Mouse (Mus musculus) intestine, embryonic 15.5 days (tissue): ENCODE measurements around the gene Mgme1. TPM values are rescaled to one million over a fixed set of nuclear protein-coding genes. Genes with fewer than 3 reads are reported as not detected.

Experiments
- ATAC-seq: fragments of 200-750 bp; cut with Nextera tagmentation; 2 replicates; pipeline ENCODE4 v1.8.0; 2017; ENCODE audit warnings: moderate TSS enrichment, moderate library complexity
- H3K27ac ChIP-seq: fragments of 300-500 bp; sonication (generic); 2 replicates; pipeline ENCODE4 v1.5.1; 2015; ENCODE audit warnings: mild to moderate bottlenecking, inconsistent platforms
- H3K27me3 ChIP-seq: fragments of 300-500 bp; sonication (generic); replicated peaks from 2 replicates; pipeline ENCODE4 v1.6.1; 2015; ENCODE audit warnings: inconsistent platforms
- H3K36me3 ChIP-seq: fragments of 300-500 bp; sonication (generic); 2 replicates; pipeline ENCODE4 v1.6.1; 2015; ENCODE audit warnings: inconsistent platforms
- H3K4me1 ChIP-seq: fragments of 300-500 bp; sonication (generic); replicated peaks from 2 replicates; pipeline ENCODE4 v1.6.1; 2015; ENCODE audit warnings: inconsistent platforms
- H3K4me2 ChIP-seq: fragments of 300-500 bp; sonication (generic); replicated peaks from 2 replicates; pipeline ENCODE4 v1.6.1; 2015; ENCODE audit warnings: mild to moderate bottlenecking, inconsistent platforms
- H3K4me3 ChIP-seq: fragments of 300-500 bp; sonication (generic); replicated peaks from 2 replicates; pipeline ENCODE4 v1.5.1; 2015; ENCODE audit warnings: inconsistent platforms
- H3K9ac ChIP-seq: fragments of 300-500 bp; sonication (generic); 2 replicates; pipeline ENCODE4 v1.6.1; 2015; ENCODE audit warnings: inconsistent platforms
- H3K9me3 ChIP-seq: fragments of 300-500 bp; sonication (generic); 2 replicates; pipeline ENCODE4 v1.6.1; 2016; ENCODE audit warnings: inconsistent platforms
- WGBS: fragments of 180-500 bp; shearing (Covaris S2); methylation state at CpG from one replicate; pipeline ENCODE4 v1.1.7; 2015; 5-methylcytosine and 5-hydroxymethylcytosine counted together
- polyA plus RNA-seq: library from polyadenylated mRNA; unstranded; fragments of >200 nt; fragmentation: Nextera tagmentation; extraction: Ambion mirVana; gene quantifications from 2 replicates; pipeline ENCODE4 v1.2.1, GENCODE M21; 2015

Mgme1 gene
- polyA plus RNA-seq, 1 experiment from 2014 or later = 22.7 TPM

DNA sequence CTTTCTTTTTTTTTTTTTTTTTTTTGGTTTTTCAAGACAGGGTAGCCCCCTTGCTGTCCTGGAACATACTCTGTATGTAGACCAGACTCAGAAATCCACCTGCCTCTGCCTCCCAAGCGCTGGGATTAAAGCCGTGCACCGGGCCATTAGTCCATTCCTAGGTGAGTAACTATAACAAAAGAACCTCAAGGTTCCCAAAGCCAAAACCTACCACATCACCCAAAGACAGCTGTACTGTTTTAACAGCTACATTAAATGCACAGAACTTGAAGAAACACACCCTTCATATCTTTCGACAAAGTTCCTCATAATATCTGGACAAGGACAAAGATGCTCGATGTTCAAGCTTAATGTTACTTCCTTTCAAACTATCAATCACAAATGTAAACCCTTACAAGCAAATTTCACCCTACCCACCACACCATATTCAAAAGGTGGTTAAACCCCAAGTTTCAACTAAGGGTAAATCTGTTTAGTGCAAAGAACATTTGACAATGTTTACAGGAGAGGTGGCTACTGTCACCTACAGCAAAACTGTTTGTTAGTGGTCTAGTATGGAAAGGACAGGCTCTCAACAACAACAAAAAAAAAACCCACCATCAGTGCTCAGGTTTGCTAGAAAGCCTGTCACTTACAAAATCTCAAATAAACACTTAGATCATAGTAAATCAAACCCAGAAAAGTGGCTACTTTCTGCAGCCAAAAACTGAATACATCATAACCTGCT lies 3.3 kb upstream of the Mgme1 start:
- Histone ChIP-seq H3K9me3 (no peaks in the 10 kb centered on the region), H3K27me3 (no peaks in the 10 kb centered on the region), H3K4me3 (no peak overlapping the region), H3K9ac (no peak overlapping the region), H3K36me3 (no peaks in the 10 kb centered on the region), H3K4me2 (peak overlapping the region; percentile 73), H3K27ac (0 out of 2 replicates have a peak overlapping the region, but pooled peaks have one; percentile 15), H3K4me1 (peaks cover 18% of the 10 kb centered on the region)
- 46% methylated on average over 5 of the region's 5 CpGs for WGBS
- no peak for ATAC-seq

- Histone ChIP-seq H3K27me3 (no peaks in the 10 kb centered on the region), H3K36me3 (no peaks in the 10 kb centered on the region), H3K4me2 (peak overlapping the region; percentile 73), H3K4me1 (peaks cover 18% of the 10 kb centered on the region), H3K4me3 (no peak overlapping the region), H3K27ac (0 out of 2 replicates have a peak overlapping the region, but pooled peaks have one; percentile 15), H3K9ac (0 out of 2 replicates have a peak overlapping the region, but pooled peaks have one; percentile 98), H3K9me3 (no peaks in the 10 kb centered on the region)
- WGBS = 24% methylated on average over 1 of the region's 1 CpGs
- no peak for ATAC-seq
Measured at GRCm38 (mm10) chr2:144267731-144268015, 2.8 kb upstream of the Mgme1 start.

DNA sequence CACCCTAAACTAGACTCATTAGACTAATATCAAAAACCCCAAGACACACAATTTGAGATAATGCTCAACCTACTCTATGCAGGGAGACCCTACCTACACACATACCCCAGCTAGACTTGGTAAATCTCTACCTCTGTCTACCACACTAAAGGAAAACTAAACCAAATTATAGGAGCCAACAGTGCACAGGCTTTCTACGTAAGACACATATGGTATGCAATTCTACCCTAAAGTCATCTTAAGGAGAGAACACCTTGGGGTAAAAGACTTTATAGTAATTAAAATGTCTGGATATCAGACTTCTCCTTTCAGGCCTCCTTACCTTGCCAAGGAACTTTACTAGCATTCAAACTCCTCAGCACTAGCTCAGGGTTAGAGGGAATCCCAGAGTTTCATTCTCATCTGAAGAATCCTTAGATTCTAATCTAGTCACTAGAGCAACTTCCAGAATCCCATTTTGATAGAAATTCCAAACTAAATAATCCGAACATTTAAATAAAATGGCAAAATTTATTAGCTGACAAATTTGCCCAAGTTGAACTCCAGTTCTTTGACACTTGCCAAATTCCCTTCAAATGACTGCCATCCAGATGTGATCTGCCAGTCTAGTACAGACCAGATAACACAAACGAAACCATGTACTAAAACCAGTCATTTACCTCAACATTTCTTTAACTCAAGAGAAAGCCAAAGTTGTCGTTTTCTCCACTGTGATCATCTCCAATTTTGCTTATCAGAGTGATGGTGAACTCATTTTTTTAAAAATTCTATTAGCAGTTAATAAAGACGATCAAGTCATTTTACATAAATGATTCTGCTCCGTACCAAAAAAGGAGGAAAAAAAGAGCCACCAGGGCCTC lies 1.8 kb upstream of the Mgme1 start:
- no peaks in the 10 kb centered on the region for H3K36me3 ChIP-seq
- no peaks in the 10 kb centered on the region for H3K27me3 ChIP-seq
- H3K9ac ChIP-seq = peak overlapping the region; percentile 98
- H3K4me1 ChIP-seq = peaks cover 18% of the 10 kb centered on the region
- no peak for ATAC-seq
- H3K9me3 ChIP-seq = no peaks in the 10 kb centered on the region
- peak overlapping the region; percentile 73 for H3K4me2 ChIP-seq
- WGBS = 10% methylated on average over 6 of the region's 6 CpGs
- H3K27ac ChIP-seq = peak overlapping the region; percentile 10; the same call in 1 of the 2 replicates
- H3K4me3 ChIP-seq = peak overlapping the region; percentile 70

GRCm38 (mm10) chr2:144269306-144269650 lies 1.2 kb upstream of the Mgme1 start:
- H3K4me2 ChIP-seq = peak overlapping the region; percentile 73
- peaks cover 20% of the 10 kb centered on the region for H3K4me1 ChIP-seq
- no peaks in the 10 kb centered on the region for H3K36me3 ChIP-seq
- no peak for ATAC-seq
- H3K27ac ChIP-seq = 0 out of 2 replicates have a peak overlapping the region, but pooled peaks have one; percentile 5
- WGBS = under 1% methylated on average over 11 of the region's 11 CpGs
- no peaks in the 10 kb centered on the region for H3K9me3 ChIP-seq
- peak overlapping the region; percentile 70 for H3K4me3 ChIP-seq
- H3K9ac ChIP-seq = peak overlapping the region; percentile 98
- H3K27me3 ChIP-seq = no peaks in the 10 kb centered on the region

GRCm38 (mm10) chr2:144269679-144270475 lies 586 bp upstream of the Mgme1 start:
- peak overlapping the region; percentile 98 for H3K27ac ChIP-seq
- H3K27me3 ChIP-seq = no peaks in the 10 kb centered on the region
- H3K4me3 ChIP-seq = peak overlapping the region; percentile 70
- under 1% methylated on average over 31 of the region's 33 CpGs for WGBS
- H3K36me3 ChIP-seq = no peaks in the 10 kb centered on the region
- peaks cover 24% of the 10 kb centered on the region for H3K4me1 ChIP-seq
- H3K9ac ChIP-seq = peak overlapping the region; percentile 98
- H3K4me2 ChIP-seq = peak overlapping the region; percentile 73
- H3K9me3 ChIP-seq = no peaks in the 10 kb centered on the region
- ATAC-seq = peak; percentile 16

DNA sequence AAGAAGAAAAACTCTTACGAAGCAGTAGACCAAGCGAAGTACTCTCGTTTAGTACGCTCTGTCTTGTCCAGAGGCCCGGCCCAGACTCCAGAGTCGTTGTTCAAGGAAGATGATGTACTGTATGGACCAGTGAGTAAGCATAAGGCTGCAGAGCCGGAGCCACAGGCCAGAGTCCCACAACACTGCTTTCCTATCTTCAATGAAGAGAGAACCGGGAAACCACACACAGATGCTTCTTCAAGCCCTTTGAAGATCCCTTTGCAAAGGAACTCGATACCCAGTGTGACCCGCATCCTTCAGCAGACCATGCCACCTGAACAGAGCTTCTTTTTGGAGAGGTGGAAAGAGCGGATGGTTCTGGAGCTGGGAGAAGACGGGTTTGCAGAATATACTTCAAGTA lies 1.6 kb downstream of the Mgme1 start:
- Histone ChIP-seq H3K27ac (no peak overlapping the region), H3K36me3 (peaks cover 3% of the 10 kb centered on the region; the same call in 1 of the 2 replicates), H3K9ac (no peak overlapping the region), H3K4me2 (no peak overlapping the region), H3K4me3 (no peak overlapping the region), H3K9me3 (no peaks in the 10 kb centered on the region), H3K4me1 (peaks cover 17% of the 10 kb centered on the region), H3K27me3 (no peaks in the 10 kb centered on the region)
- 90% methylated on average over 12 of the region's 12 CpGs for WGBS
- ATAC-seq = no peak

- Histone ChIP-seq H3K27ac (peak overlapping the region; percentile 46; the same call in 1 of the 2 replicates), H3K36me3 (peaks cover 18% of the 10 kb centered on the region), H3K9ac (no peak overlapping the region), H3K9me3 (no peaks in the 10 kb centered on the region), H3K27me3 (no peaks in the 10 kb centered on the region), H3K4me2 (0 out of 2 replicates have a peak overlapping the region, but pooled peaks have one; percentile 16), H3K4me3 (no peak overlapping the region), H3K4me1 (peaks cover 9% of the 10 kb centered on the region)
- no peak for ATAC-seq
- 23% methylated on average over 8 of the region's 8 CpGs for WGBS
Measured at GRCm38 (mm10) chr2:144274741-144275140, 4.3 kb downstream of the Mgme1 start.

DNA sequence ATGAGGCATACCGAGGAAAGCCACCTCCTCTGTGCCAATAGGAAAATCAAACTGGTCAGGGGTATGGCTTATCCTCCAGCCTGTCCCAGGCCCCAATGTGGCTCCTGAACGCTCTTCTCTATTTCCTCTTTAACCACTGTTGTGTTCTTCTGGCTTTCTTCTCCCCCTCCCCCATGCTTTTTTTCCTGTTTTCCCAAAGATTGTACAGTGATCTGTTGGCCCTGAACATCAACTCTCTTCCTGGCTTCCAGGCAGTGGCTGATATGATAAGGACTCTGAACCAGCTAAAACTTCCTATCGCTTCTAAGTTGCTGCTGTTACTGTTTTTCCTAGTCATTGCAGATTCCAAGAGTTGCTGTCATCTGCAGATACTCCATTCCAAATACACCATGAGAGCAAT lies 6.4 kb downstream of the Mgme1 start:
- Histone ChIP-seq H3K9ac (no peak overlapping the region), H3K4me2 (no peak overlapping the region), H3K4me1 (peaks cover 9% of the 10 kb centered on the region), H3K36me3 (peaks cover 20% of the 10 kb centered on the region), H3K4me3 (no peak overlapping the region), H3K9me3 (no peaks in the 10 kb centered on the region), H3K27me3 (no peaks in the 10 kb centered on the region), H3K27ac (no peak overlapping the region)
- ATAC-seq = no peak
- 88% methylated on average over 3 of the region's 3 CpGs for WGBS

- H3K36me3 ChIP-seq = peaks cover 20% of the 10 kb centered on the region
- peak; percentile 61 for ATAC-seq
- H3K27ac ChIP-seq = no peak overlapping the region
- no peaks in the 10 kb centered on the region for H3K9me3 ChIP-seq
- H3K4me1 ChIP-seq = peaks cover 2% of the 10 kb centered on the region
- H3K27me3 ChIP-seq = no peaks in the 10 kb centered on the region
- no peak overlapping the region for H3K4me3 ChIP-seq
- H3K9ac ChIP-seq = no peak overlapping the region
- no peak overlapping the region for H3K4me2 ChIP-seq
- 79% methylated on average over 5 of the region's 5 CpGs for WGBS
Measured at GRCm38 (mm10) chr2:144279742-144280141, 9.3 kb downstream of the Mgme1 start.

GRCm38 (mm10) chr2:144280568-144280967 lies 10.1 kb downstream of the Mgme1 start:
- ATAC-seq = no peak
- H3K36me3 ChIP-seq = peaks cover 20% of the 10 kb centered on the region

DNA sequence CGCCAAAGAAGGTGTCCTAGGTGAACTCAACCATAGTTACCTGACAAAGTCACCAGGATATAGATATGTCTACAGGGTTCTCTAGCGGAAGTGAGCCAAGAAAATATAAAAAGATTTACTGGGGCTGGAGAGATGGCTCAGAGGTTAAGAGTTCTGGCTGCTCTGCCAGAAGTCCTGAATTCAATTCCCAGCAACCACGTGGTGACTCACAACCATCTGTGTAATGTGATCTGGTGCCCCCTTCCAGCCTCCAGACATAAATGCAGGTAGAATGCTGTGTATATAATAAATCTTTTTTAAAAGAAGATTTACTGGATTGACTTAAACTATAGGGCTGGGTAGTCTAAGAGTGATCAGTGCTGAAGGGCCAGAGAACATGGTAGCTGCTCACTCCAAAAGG lies 11.0 kb downstream of the Mgme1 start:
- Histone ChIP-seq H3K4me2 (no peak overlapping the region), H3K9ac (no peak overlapping the region), H3K27ac (no peak overlapping the region), H3K36me3 (peaks cover 20% of the 10 kb centered on the region), H3K4me3 (no peak overlapping the region), H3K4me1 (no peaks in the 10 kb centered on the region), H3K9me3 (no peaks in the 10 kb centered on the region), H3K27me3 (no peaks in the 10 kb centered on the region)
- ATAC-seq = no peak
- WGBS = 69% methylated on average over 3 of the region's 3 CpGs

More at GRCm38 (mm10) chr2:144280568-144280967, 10.1 kb downstream of the Mgme1 start:
- Histone ChIP-seq H3K27me3 (no peaks in the 10 kb centered on the region), H3K4me1 (no peaks in the 10 kb centered on the region), H3K27ac (no peak overlapping the region), H3K9me3 (no peaks in the 10 kb centered on the region), H3K9ac (no peak overlapping the region), H3K4me3 (no peak overlapping the region), H3K4me2 (no peak overlapping the region)
- WGBS = 86% methylated on average over 3 of the region's 3 CpGs

DNA sequence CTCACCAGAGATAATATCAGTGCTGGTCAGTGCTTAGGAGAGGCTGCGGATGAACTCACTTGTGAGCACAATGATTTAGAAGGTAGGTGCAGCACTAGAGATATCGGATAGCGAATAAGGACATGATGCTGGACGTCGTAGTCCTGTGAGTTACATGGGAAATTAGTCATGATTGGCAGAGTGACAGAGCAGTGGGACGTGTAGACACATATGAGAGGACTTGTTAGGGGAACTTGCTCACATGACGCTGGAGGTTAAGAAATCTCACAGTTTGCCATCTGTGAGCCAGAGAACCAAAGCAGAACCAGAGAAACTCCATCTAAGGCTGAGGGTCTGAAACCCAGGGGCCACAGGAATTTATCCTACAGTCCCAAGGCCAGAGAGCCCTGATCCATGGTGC lies 19.9 kb downstream of the Mgme1 start:
- no peak overlapping the region for H3K4me2 ChIP-seq
- no peak overlapping the region for H3K9ac ChIP-seq
- H3K27ac ChIP-seq = no peak overlapping the region
- ATAC-seq = no peak
- H3K4me1 ChIP-seq = 0 out of 2 replicates have a peak, but pooled peaks cover 4% of the 10 kb centered on the region
- no peaks in the 10 kb centered on the region for H3K27me3 ChIP-seq
- no peaks in the 10 kb centered on the region for H3K9me3 ChIP-seq
- H3K36me3 ChIP-seq = no peaks in the 10 kb centered on the region
- 91% methylated on average over 7 of the region's 7 CpGs for WGBS
- H3K4me3 ChIP-seq = no peak overlapping the region
